Mouse (Mus musculus): Measurements from ENCODE around the gene Aco1.

- TF ChIP-seq POLR2A (IDR thresholded peaks at IDR 0.05; ENCODE audit: low read depth, low read length): no peak
- TF ChIP-seq CTCF (IDR thresholded peaks at IDR 0.05; ENCODE audit: borderline replicate concordance, insufficient read depth, low read length): no peak
Measured at GRCm38 (mm10) chr4:40156582-40157499, 14.0 kb downstream of the Aco1 start.

Measured in embryonic fibroblast, embryonic 13.5 days (primary cell).